In genomic region chr7:96952094-96952493, GRCm38 (mm10) we compare ENCODE assay signal across 8 mouse cellular contexts. TPM values are rescaled to one million over a fixed set of nuclear protein-coding genes. Genes with fewer than 3 reads are reported as not detected.
DNase-seq lines count a peak whose midpoint lies in the region; ATAC-seq and TF ChIP-seq lines count a peak whose summit lies in the region.

No protein-coding gene starts in this region.

- TF ChIP-seq CTCF in lung, adult 2 months (IDR thresholded peaks at IDR 0.05; ENCODE audit: insufficient read depth, low read length), result no peak
- TF ChIP-seq CTCF in olfactory bulb, adult 2 months (IDR thresholded peaks at IDR 0.05; ENCODE audit: insufficient read depth, low read depth, low read length), result no peak

- peaks cover 2% of the 10 kb centered on the region; the same call in 1 of the 2 replicates for H3K4me1 ChIP-seq in lung, adult 2 months (ENCODE audit: control insufficient read depth, insufficient read depth, low read length)
- peaks cover 30% of the 10 kb centered on the region for H3K4me1 ChIP-seq in forebrain, embryonic 10.5 days
- no peaks in the 10 kb centered on the region for H3K4me1 ChIP-seq in olfactory bulb, adult 2 months (ENCODE audit: control insufficient read depth, insufficient read depth, low read length)

- peak overlapping the region; percentile 74 for H3K4me3 ChIP-seq in lung, adult 2 months (replicated peaks; ENCODE audit: extremely low read depth, low read depth, low read length)
- H3K4me3 ChIP-seq in forebrain, embryonic 10.5 days, result peak overlapping the region; percentile 85
- peak overlapping the region; percentile 82 for H3K4me3 ChIP-seq in olfactory bulb, adult 2 months (ENCODE audit: insufficient read depth, low read depth, low read length)

- no peaks in the 10 kb centered on the region for H3K9me3 ChIP-seq in forebrain, embryonic 10.5 days

- no peak for TF ChIP-seq POLR2A in lung, adult 2 months (IDR thresholded peaks at IDR 0.05; ENCODE audit: borderline replicate concordance, extremely low read depth, low read depth, low read length)
- no peak for TF ChIP-seq POLR2A in olfactory bulb, adult 2 months (IDR thresholded peaks at IDR 0.05; ENCODE audit: insufficient read depth, low read depth, low read length)

- intact Hi-C loops in gastrocnemius, postnatal 36 days (cut with DNase I), result no loop called here

- H3K36me3 ChIP-seq in forebrain, embryonic 10.5 days (replicated peaks), result peaks cover 12% of the 10 kb centered on the region

- H3K27me3 ChIP-seq in forebrain, embryonic 10.5 days (ENCODE audit: poor library complexity, severe bottlenecking), result no peaks in the 10 kb centered on the region; the same call in 1 of the 2 replicates

- no peak for DNase-seq in lung, adult 2 months
- no peak for DNase-seq in lung, postnatal 25 days (ENCODE audit: low spot score)
- no peak for DNase-seq in forebrain, embryonic 10.5 days (ENCODE audit: extremely low spot score, low spot score)
- DNase-seq in large intestine, adult 2 months (ENCODE audit: low read depth, low spot score), result peak; percentile 28
- no peak for DNase-seq in ovary, postnatal 36 days (ENCODE audit: low spot score)
- no peak for DNase-seq in gastrocnemius, postnatal 36 days

- peak overlapping the region; percentile 90 for H3K27ac ChIP-seq in forebrain, embryonic 10.5 days
- no peak overlapping the region for H3K27ac ChIP-seq in olfactory bulb, adult 2 months (ENCODE audit: insufficient read depth, low read depth, low read length)

- no peak for ATAC-seq in inflammation-experienced regulatory T-cells, adult 6 months

- WGBS in lung, adult 2 months, result 20% methylated on average over 5 of the region's 5 CpGs
- WGBS in forebrain, embryonic 10.5 days, result 41% methylated on average over 5 of the region's 5 CpGs
- 16% methylated on average over 5 of the region's 5 CpGs for WGBS in large intestine, adult 2 months
- 27% methylated on average over 5 of the region's 5 CpGs for WGBS in olfactory bulb, adult 2 months

RNA-seq across cellular contexts. Expression of gene Nars2, which starts 0.8 kb away (rescaled TPM):
- 1.5 and 2.2 TPM in 2 replicates for polyA plus RNA-seq in lung, adult 2 months (2012; rRNA removed)
- polyA plus RNA-seq in forebrain, embryonic 10.5 days (2016; fragmentation: Nextera tagmentation; extraction: Ambion mirVana), result 28.0 and 30.0 TPM in 2 replicates
- 2.2 and 3.2 TPM in 2 replicates for polyA plus RNA-seq in large intestine, adult 2 months (2012; rRNA removed)
- not detected in 2 replicates for polyA plus RNA-seq in olfactory bulb, adult 2 months (2012; ENCODE audit: insufficient read depth, insufficient read length, low replicate concordance, missing spikeins)
- total RNA-seq in gastrocnemius, postnatal 36 days (2021), result 1 to 10 TPM; 7.1 to 7.2 TPM
- 1 to 10 TPM; 7.2 to 9.7 (median 7.7) TPM for polyA plus RNA-seq in inflammation-experienced regulatory T-cells, adult 6 months (2017; shearing (Covaris generic))
